Mouse (Mus musculus) olfactory bulb, adult 2 months (tissue): ENCODE data around the gene Lzts2.

Experiments used
- CTCF ChIP-seq: fragments of 200-500 bp; IDR thresholded peaks from 2 replicates; pipeline ENCODE4 v1.5.1; 2012; ENCODE audit warnings: low read depth, mild to moderate bottlenecking, low read length, moderate library complexity; ENCODE audit not compliant: insufficient read depth
- POLR2A ChIP-seq: fragments of 200-500 bp; IDR thresholded peaks from 2 replicates; pipeline ENCODE4 v1.6.1; 2012; ENCODE audit warnings: mild to moderate bottlenecking, low read depth, low read length, moderate library complexity; ENCODE audit not compliant: insufficient read depth

GRCm38 (mm10) chr19:45003740-45004516 is 10.3 kb upstream of the Lzts2 start:
- TF ChIP-seq POLR2A = no peak
- TF ChIP-seq CTCF = no peak
